Mouse (Mus musculus) midbrain, embryonic 10.5 days (tissue): ENCODE data around the gene Samd4b. TPM values are rescaled to one million over a fixed set of nuclear protein-coding genes. Genes with fewer than 3 reads are reported as not detected.

Source experiments
- DNase-seq: peaks from one replicate; pipeline ENCODE4 v3.0.0-alpha.2; 2017; ENCODE audit warnings: low spot score
- H3K27ac ChIP-seq: fragments of 300-500 bp; sonication (generic); replicated peaks from 2 replicates; pipeline ENCODE4 v1.5.1; 2016; ENCODE audit warnings: mild to moderate bottlenecking
- H3K27me3 ChIP-seq: fragments of 300-500 bp; sonication (generic); 2 replicates; pipeline ENCODE4 v1.6.1; 2016; ENCODE audit warnings: low read depth, mild to moderate bottlenecking; ENCODE audit not compliant: poor library complexity, severe bottlenecking
- H3K36me3 ChIP-seq: fragments of 300-500 bp; sonication (generic); 2 replicates; pipeline ENCODE4 v1.6.1; 2016; ENCODE audit warnings: mild to moderate bottlenecking, moderate library complexity
- H3K4me1 ChIP-seq: fragments of 300-500 bp; sonication (generic); 2 replicates; pipeline ENCODE4 v1.6.1; 2016
- H3K4me3 ChIP-seq: fragments of 300-500 bp; sonication (generic); 2 replicates; pipeline ENCODE4 v1.5.1; 2016; ENCODE audit warnings: mild to moderate bottlenecking, moderate library complexity
- H3K9me3 ChIP-seq: fragments of 300-500 bp; sonication (generic); replicated peaks from 2 replicates; pipeline ENCODE4 v1.6.1; 2016; ENCODE audit warnings: mild to moderate bottlenecking
- WGBS: fragments of 180-500 bp; shearing (Covaris S2); methylation state at CpG from one replicate; pipeline ENCODE4 v1.1.7; 2016; 5-methylcytosine and 5-hydroxymethylcytosine counted together
- polyA plus RNA-seq: library from polyadenylated mRNA; unstranded; fragments of >200 nt; fragmentation: Nextera tagmentation; extraction: Ambion mirVana; gene quantifications from 2 replicates; pipeline ENCODE4 v1.2.1, GENCODE M21; 2016

Gene Samd4b
- polyA plus RNA-seq, 1 experiment from 2014 or later = 29.2 TPM

DNA sequence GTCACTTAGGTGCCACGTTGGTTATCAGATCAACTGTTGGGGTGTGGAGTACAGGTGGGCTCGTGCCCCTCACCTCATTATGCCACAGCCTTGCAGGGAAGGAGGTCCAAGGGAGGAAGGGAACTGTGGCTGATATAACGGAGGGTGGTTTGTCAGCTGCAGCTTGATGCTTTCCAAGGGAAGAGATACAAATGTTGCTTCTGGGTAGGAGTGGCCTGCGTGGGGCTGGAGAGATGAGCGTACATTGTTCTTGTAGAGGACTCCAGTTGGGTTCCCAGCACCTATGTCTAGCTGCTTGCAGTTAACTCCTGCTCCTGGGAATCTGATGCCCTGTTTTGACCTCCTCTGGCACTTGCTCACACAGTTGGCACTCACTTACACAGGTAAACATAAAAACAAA is 5.2 kb upstream of the Samd4b start:
- 74% methylated on average over 5 of the region's 5 CpGs for WGBS
- Histone ChIP-seq H3K9me3 (no peaks in the 10 kb centered on the region), H3K27me3 (no peaks in the 10 kb centered on the region), H3K36me3 (no peaks in the 10 kb centered on the region), H3K4me1 (peaks cover 8% of the 10 kb centered on the region; the same call in 1 of the 2 replicates), H3K27ac (no peak overlapping the region), H3K4me3 (no peak overlapping the region)
- no peak for DNase-seq

DNA sequence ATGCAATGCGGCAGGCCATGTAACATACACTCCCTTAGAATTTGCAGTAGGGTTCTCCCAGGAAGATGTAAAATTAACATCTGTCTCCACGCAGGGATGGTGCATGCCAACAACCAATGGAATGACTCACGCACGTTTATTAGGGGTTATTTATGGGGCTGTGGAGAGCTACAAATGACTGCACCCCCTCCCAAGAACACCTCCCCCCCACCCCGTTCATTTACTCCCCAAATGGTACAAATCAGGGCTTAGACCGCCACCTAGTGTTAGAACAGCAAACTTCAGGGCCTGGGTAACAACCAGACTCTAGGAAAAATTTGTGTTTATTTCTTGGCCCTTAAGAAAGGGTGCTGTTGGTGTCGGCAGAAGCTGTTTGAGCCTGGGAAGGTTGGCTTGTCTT is 3.7 kb upstream of the Samd4b start:
- H3K27me3 ChIP-seq = no peaks in the 10 kb centered on the region
- no peak overlapping the region for H3K4me3 ChIP-seq
- no peak overlapping the region for H3K27ac ChIP-seq
- H3K36me3 ChIP-seq = no peaks in the 10 kb centered on the region
- peak; percentile 42 for DNase-seq
- 31% methylated on average over 7 of the region's 7 CpGs for WGBS
- no peaks in the 10 kb centered on the region for H3K9me3 ChIP-seq
- H3K4me1 ChIP-seq = peaks cover 17% of the 10 kb centered on the region

DNA sequence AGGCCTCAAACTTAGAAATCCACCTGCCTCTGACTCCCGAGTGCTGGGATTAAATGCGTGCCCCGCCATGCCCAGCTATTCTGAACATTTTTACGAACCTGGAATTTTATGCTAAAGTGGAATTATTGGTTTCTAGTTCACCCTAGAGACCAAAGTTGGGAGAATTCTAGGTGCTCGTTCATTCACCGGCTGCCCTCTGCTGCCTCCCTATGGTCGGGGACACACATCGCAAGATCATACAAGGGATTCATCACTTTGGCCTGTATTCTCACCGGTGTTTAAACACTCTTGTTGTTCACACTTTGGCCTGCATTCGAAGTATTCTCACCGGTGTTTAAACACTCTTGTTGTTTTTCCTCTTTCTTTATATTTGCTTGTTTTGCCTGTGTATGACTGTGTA is 3.1 kb upstream of the Samd4b start:
- Histone ChIP-seq H3K27ac (no peak overlapping the region), H3K9me3 (no peaks in the 10 kb centered on the region), H3K4me1 (peaks cover 23% of the 10 kb centered on the region), H3K27me3 (no peaks in the 10 kb centered on the region), H3K4me3 (no peak overlapping the region), H3K36me3 (no peaks in the 10 kb centered on the region)
- WGBS = 17% methylated on average over 11 of the region's 11 CpGs
- peak; percentile 65 for DNase-seq

DNA sequence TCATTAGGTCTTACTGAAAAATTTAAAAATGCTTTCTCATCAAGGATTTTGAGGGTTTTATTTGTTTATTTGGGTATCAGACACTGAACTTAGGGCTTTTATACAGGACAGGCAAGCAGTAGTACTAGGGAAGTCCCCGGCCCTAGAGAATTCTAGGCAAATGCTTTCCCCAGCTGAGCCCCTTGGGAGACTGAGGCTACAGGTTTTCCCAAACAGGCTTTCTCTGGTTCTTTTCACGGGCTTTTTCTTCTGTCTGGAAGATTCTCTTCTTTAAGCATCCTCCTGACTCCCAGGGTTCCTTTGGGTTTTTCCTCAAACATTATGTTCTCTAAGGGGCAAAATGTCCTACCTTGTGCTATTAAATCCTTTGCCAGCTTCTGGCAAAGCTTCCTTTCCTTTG is 1.0 kb upstream of the Samd4b start:
- peaks cover 8% of the 10 kb centered on the region for H3K36me3 ChIP-seq
- no peaks in the 10 kb centered on the region for H3K27me3 ChIP-seq
- H3K4me3 ChIP-seq = no peak overlapping the region
- H3K27ac ChIP-seq = peak overlapping the region; percentile 93
- DNase-seq = no peak
- WGBS = 67% methylated on average over 2 of the region's 2 CpGs
- no peaks in the 10 kb centered on the region for H3K9me3 ChIP-seq
- H3K4me1 ChIP-seq = peaks cover 44% of the 10 kb centered on the region

DNA sequence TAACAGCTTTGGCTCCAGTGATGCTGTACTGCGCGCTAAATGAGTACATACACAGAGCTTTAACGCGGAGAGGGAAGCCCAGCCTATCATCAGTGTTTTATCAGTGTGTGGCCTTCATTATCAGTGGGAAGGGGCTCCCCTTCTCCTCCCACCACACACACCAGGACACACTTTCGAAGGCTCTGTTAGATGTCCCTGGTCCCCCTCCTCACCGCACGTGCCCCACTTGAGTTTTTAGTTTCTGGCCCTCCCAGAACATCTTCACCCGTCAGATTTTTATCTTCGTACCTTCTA is 720 bp downstream of the Samd4b start:
- H3K36me3 ChIP-seq = peaks cover 8% of the 10 kb centered on the region
- peak overlapping the region; percentile 93 for H3K27ac ChIP-seq
- peaks cover 61% of the 10 kb centered on the region for H3K4me1 ChIP-seq
- DNase-seq = peak; percentile 17
- WGBS = 15% methylated on average over 9 of the region's 9 CpGs
- H3K9me3 ChIP-seq = no peaks in the 10 kb centered on the region
- H3K27me3 ChIP-seq = no peaks in the 10 kb centered on the region
- H3K4me3 ChIP-seq = peak overlapping the region; percentile 72

DNA sequence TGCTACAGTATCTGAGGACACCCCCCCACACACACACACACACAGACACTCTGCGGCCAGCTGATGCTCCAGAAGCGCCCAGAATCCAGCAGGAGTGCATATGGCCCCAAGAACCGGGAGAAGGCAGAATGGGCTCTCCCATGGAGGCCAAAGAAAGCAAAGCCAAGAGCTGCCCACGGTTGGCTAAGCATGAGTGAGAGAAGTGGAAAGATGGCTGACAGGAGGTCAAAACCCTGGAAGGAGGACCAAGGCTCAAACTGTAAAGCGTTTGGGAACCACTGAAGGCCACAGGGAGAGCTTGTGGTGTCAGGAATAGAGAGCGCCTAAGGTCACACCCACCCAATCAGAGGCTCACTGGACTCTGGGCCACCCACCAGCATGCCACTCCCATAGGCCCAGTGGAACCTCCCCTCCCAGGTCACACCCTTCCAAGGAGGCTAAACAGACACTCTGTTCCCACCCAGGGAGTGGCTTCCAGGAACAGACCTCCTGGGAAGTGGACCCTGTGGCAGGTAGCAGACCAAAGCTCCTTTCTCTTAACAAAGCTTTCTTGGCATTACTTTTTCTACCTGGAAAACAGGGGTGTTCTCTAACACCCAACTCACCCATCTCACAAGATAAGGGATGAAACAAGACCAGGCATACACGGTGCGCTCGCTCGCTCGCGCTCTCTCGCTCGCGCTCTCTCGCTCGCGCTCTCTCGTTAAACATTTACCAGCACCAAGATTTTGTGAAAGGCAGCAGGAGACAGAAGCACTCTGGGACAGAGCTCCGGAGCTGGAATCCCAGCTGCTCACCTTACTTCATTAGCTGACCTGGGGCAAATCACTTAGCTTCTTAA is 1.3 kb downstream of the Samd4b start:
- Histone ChIP-seq H3K36me3 (peaks cover 8% of the 10 kb centered on the region), H3K4me1 (peaks cover 66% of the 10 kb centered on the region), H3K27me3 (no peaks in the 10 kb centered on the region), H3K4me3 (peak overlapping the region; percentile 72), H3K9me3 (no peaks in the 10 kb centered on the region), H3K27ac (peak overlapping the region; percentile 93)
- 44% methylated on average over 20 of the region's 20 CpGs for WGBS
- DNase-seq = peak; percentile 32

DNA sequence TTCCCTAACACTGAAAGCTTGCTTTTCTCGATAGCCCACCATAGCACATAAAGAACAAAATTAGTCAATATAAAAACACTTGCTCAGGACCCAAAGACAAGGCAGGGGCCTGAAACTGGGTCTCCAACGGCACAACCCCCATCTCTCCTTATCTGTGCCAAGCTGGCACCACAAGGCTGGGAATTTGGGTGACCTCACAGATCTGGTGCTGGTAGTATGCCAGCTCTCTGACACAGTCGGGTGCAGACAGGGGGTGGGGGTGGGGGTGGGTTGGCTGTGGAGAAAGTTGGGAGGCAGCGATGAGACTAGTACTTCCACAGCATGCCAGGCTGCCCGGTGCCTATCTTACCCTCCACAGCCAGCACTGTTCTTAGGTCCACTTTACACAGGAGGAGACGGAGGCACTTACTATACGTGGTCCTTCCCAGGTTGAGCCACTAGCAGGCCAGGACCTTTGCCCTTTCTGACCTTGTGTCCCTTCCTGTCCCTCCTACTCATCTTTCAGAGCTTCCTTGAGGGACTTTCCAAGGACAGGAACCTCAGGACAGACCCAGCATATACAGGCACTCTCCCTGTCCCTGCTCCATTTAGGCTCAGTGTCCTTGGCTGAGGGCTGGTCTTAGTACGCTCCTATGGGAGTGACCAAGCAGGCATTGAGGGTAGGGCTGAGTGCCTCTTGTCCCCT is 2.1 kb downstream of the Samd4b start:
- no peaks in the 10 kb centered on the region for H3K9me3 ChIP-seq
- WGBS = 76% methylated on average over 8 of the region's 8 CpGs
- peak overlapping the region; percentile 72 for H3K4me3 ChIP-seq
- H3K27ac ChIP-seq = peak overlapping the region; percentile 93
- H3K4me1 ChIP-seq = peaks cover 72% of the 10 kb centered on the region
- H3K36me3 ChIP-seq = peaks cover 8% of the 10 kb centered on the region
- DNase-seq = no peak
- H3K27me3 ChIP-seq = no peaks in the 10 kb centered on the region

DNA sequence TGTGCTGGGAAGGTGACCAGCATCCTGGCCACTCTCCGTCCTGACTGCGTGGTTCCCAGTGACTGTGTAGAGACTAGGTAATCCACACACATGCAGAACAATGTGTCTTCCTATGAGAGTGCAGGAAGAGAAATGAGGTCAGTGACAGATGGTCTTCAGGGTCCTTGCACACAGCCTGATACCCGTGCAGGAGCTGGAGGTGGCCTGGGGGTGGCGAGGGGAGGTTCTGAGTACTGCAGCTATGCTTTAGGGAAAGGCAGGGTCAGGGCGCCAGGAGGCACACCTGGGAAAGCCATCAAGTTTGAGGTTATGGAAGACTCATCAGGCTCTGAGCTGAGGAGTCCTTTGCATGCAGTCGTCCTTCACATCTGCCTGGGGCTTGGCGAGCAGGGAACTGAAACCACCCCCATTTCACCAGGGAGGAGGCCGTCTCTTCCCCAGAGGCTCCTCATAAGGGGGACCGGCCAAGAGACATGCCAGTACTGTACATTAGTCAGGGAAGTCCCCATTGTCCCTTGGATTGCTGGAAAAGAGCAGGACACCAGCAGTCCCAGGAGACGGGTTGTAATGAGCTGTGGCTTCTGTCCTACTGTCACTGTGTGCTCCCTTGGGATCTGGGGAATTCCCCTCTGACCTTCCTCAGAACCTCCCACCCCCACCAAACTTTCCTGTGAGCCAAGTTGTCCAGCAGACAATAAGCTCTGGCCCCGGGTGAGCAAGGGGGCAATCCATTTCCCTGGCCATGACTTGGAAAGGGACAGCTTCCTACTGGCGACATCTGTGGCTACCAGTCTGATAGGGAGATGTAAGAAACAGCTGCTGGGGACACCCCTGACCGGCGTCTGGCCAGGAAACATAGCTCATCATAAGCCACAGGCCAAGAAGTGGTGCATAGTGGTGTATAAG is 4.5 kb downstream of the Samd4b start:
- 72% methylated on average over 14 of the region's 14 CpGs for WGBS
- Histone ChIP-seq H3K27ac (0 out of 2 replicates have a peak overlapping the region, but pooled peaks have one; percentile 9), H3K9me3 (no peaks in the 10 kb centered on the region), H3K4me3 (no peak overlapping the region), H3K27me3 (no peaks in the 10 kb centered on the region), H3K36me3 (peaks cover 8% of the 10 kb centered on the region), H3K4me1 (peaks cover 79% of the 10 kb centered on the region)
- no peak for DNase-seq

DNA sequence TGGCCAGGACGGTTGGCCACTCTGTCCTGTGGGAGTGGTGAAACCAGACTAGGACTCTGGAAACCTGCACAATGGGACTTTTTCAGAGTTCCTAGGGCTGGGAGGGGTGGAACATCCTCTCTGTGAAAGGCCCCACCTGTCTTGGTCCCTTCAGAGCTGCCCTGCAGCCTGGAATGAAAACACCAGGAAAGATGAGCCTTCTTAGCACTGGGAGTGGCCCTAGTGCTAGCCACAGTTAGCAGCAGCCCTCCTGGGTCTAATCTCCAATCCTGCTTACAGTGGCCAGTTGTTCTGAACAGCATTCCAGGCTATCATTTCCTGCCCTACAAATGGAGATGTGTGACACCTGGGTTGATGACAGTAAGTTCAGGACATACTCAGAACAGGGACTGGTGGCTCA is 6.1 kb downstream of the Samd4b start:
- Histone ChIP-seq H3K4me3 (no peak overlapping the region), H3K27ac (no peak overlapping the region), H3K27me3 (no peaks in the 10 kb centered on the region), H3K36me3 (peaks cover 8% of the 10 kb centered on the region), H3K9me3 (no peaks in the 10 kb centered on the region), H3K4me1 (peaks cover 88% of the 10 kb centered on the region)
- no peak for DNase-seq
- 63% methylated on average over 1 of the region's 1 CpGs for WGBS

DNA sequence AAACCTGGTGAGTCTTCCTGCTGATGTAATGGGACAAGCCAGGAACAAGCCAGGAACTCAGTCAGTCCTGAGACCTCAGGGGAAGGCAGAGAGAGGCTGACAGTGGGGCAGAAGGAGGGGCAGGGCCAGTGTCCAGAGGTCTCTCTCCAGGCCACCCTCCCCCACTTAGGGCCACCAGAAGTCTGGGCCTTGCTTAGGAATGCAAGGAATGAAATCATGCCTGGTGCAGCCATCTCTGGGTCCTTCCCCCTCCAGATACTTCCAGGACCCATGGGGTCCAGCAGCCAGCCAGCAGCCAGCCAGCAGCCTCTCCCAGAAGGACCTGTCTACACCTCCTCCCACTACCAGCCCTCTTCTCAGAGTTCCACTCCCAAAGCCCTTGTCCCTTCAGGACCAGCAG is 10.3 kb downstream of the Samd4b start:
- H3K9me3 ChIP-seq = no peaks in the 10 kb centered on the region
- H3K27ac ChIP-seq = peak overlapping the region; percentile 62
- no peaks in the 10 kb centered on the region for H3K27me3 ChIP-seq
- H3K4me3 ChIP-seq = no peak overlapping the region
- peaks cover 6% of the 10 kb centered on the region; the same call in 1 of the 2 replicates for H3K36me3 ChIP-seq
- H3K4me1 ChIP-seq = peaks cover 76% of the 10 kb centered on the region
- peak; percentile 19 for DNase-seq

DNA sequence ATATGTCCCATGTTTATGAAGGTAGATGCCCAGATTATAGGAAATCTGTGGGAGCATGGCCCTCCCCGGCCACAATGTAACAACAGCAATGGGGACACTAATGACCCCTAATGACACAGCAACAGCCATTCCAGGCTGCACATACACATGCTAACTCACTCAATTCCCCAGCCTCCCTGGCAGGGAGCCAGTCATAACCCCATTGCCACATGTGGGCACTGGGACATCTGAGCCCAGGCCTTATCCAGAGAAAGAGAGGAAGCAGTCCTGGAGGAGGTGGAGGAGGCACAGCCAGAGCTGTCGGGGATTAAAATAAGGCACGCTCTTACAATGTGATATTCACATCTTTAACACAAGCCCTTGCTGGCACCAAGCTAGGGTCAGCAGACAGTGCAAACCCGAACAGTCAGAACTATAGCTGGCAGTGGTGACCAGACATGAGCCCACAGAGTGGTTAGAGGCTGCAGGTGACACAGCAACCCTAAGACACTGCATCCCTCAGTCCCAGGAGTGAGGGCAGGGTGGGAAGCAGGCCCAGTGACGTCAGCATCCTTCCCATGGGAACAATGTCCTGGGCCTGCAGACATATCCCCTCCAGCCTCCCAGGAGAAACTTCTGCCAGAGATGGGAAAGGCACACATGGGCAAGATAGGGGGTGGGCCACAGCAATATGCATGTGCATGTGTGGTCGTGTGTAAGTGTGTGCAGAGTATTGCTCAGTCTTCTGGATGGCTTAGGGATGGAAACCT is 11.1 kb downstream of the Samd4b start:
- Histone ChIP-seq H3K27me3 (no peaks in the 10 kb centered on the region), H3K9me3 (no peaks in the 10 kb centered on the region), H3K4me1 (peaks cover 68% of the 10 kb centered on the region), H3K36me3 (peaks cover 6% of the 10 kb centered on the region; the same call in 1 of the 2 replicates), H3K27ac (peak overlapping the region; percentile 50; the same call in 1 of the 2 replicates), H3K4me3 (no peak overlapping the region)
- DNase-seq = no peak
- 80% methylated on average over 6 of the region's 6 CpGs for WGBS

DNA sequence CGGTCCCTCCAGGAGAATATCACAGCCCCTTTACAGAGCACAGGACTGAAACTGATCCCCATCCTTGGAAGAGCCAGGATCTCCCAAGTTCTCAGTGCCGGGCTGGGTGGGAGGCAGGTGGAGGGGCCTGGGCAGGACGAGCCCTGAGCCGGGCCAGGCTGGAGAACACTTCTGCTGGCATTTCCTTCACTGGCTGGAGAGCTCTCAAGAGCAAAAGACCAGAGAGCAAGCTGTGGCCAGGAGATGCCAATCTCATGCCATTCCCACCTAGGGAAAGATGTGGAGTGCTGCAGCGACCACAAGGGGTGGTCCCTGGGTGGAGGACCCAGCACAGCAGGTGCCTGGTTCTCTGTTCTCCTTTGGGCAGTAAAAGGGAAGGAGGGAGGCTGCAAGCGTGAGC is 12.9 kb downstream of the Samd4b start:
- Histone ChIP-seq H3K36me3 (peaks cover 15% of the 10 kb centered on the region), H3K9me3 (no peaks in the 10 kb centered on the region), H3K27me3 (no peaks in the 10 kb centered on the region), H3K4me1 (peaks cover 59% of the 10 kb centered on the region), H3K4me3 (no peak overlapping the region), H3K27ac (peak overlapping the region; percentile 30; the same call in 1 of the 2 replicates)
- WGBS = 85% methylated on average over 6 of the region's 6 CpGs
- DNase-seq = no peak
